16 mouse cellular contexts compared by ENCODE assay signal in the genomic region with DNA sequence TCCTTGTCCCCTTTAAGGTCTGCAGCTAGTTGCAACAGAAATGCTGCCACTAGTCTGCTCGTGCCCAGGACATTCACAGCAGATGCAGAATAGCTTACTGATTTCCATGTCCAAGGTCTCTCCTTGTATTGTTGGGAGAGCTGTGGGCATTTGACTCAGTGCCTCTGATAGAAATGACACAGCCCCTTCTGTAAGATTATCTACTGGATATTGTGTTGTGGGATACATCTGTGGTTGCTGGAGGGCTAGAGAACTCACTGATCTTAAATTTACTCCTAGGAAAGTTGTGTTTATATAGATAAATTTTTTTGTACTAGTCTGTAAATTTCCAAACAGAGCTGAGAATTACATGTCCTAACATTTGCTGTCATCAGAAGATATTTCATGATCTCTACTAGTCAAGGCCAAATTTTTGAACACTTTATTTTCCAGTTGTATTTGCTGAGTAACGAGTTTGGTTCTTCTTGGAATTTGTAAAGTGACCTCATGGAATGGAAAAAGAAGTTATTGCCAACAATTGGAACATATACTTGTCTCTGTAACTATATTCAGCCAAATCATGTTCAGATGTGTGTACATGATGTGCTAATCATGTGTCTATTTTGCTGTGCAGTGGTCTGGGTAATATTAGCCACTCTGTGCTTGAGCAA.
A peak's percentile ranks its signal among the peaks of the same experiment; 100 is the strongest.
DNase-seq lines count a peak whose midpoint lies in the region; ATAC-seq lines count a peak whose summit lies in the region.
"Had no signal": no experiment of that assay in that cellular context is flagged by ENCODE, and none has a peak within 500 bp of the region (broad histone marks: within the 10 kb centered on the region; RNA-seq: fewer than 3 reads in every experiment).

No protein-coding gene starts in this region.

- 64% methylated on average over 2 of the region's 2 CpGs for WGBS in heart, embryonic 16.5 days
- WGBS in heart, embryonic 12.5 days = 80% methylated on average over 2 of the region's 2 CpGs
- WGBS in midbrain, embryonic 11.5 days = 78% methylated on average over 2 of the region's 2 CpGs
- WGBS in midbrain, embryonic 14.5 days = 84% methylated on average over 2 of the region's 2 CpGs
- WGBS in embryonic facial prominence, embryonic 10.5 days = 85% methylated on average over 2 of the region's 2 CpGs

- peaks cover 6% of the 10 kb centered on the region; the same call in 1 of the 2 replicates for H3K36me3 ChIP-seq in heart, embryonic 16.5 days (ENCODE audit: control insufficient read depth, insufficient read depth)
- peaks cover 27% of the 10 kb centered on the region for H3K36me3 ChIP-seq in heart, embryonic 12.5 days
- H3K36me3 ChIP-seq in midbrain, embryonic 11.5 days (ENCODE audit: control insufficient read depth, insufficient read depth, low read length) = no peaks in the 10 kb centered on the region
- H3K36me3 ChIP-seq in midbrain, embryonic 14.5 days (ENCODE audit: control insufficient read depth, insufficient read depth, low read length) = no peaks in the 10 kb centered on the region
- peaks cover 6% of the 10 kb centered on the region; the same call in 1 of the 2 replicates for H3K36me3 ChIP-seq in embryonic facial prominence, embryonic 10.5 days (replicated peaks)
- H3K36me3 ChIP-seq: liver, embryonic 15.5 days; neural tube, embryonic 13.5 days had no signal

- DNase-seq in midbrain, embryonic 11.5 days (ENCODE audit: low spot score, missing footprints) = peak; percentile 39
- DNase-seq in midbrain, embryonic 14.5 days = no peak
- peak; percentile 11 to 20 for DNase-seq in adrenal gland, postnatal 36 days
- DNase-seq in embryonic facial prominence, embryonic 10.5 days (ENCODE audit: low spot score) = no peak
- no peak for DNase-seq in kidney, postnatal 25 days
- DNase-seq: cerebellum, adult 11-12 months; kidney, adult 18-20 months; kidney, postnatal 36 days; thymus, adult 2 months had no signal

- H3K4me2 ChIP-seq in heart, embryonic 16.5 days (ENCODE audit: low read depth, low read length) = no peak overlapping the region
- H3K4me2 ChIP-seq in heart, embryonic 12.5 days = no peak overlapping the region
- H3K4me2 ChIP-seq in midbrain, embryonic 11.5 days = no peak overlapping the region
- H3K4me2 ChIP-seq in midbrain, embryonic 14.5 days (ENCODE audit: low read length) = no peak overlapping the region
- H3K4me2 ChIP-seq: embryonic facial prominence, embryonic 12.5 days; liver, embryonic 15.5 days; neural tube, embryonic 13.5 days; stomach, embryonic 15.5 days had no signal

- H3K9me3 ChIP-seq in heart, embryonic 16.5 days (replicated peaks; ENCODE audit: control insufficient read depth, low read length) = no peaks in the 10 kb centered on the region
- no peaks in the 10 kb centered on the region for H3K9me3 ChIP-seq in heart, embryonic 12.5 days (replicated peaks)
- no peaks in the 10 kb centered on the region for H3K9me3 ChIP-seq in midbrain, embryonic 11.5 days (ENCODE audit: control insufficient read depth, low read length)
- H3K9me3 ChIP-seq in midbrain, embryonic 14.5 days (ENCODE audit: control insufficient read depth, low read length) = no peaks in the 10 kb centered on the region
- no peaks in the 10 kb centered on the region for H3K9me3 ChIP-seq in embryonic facial prominence, embryonic 10.5 days
- H3K9me3 ChIP-seq: embryonic facial prominence, embryonic 12.5 days; liver, embryonic 15.5 days; neural tube, embryonic 13.5 days; stomach, embryonic 15.5 days had no signal

- no peak overlapping the region for H3K4me3 ChIP-seq in heart, embryonic 16.5 days (ENCODE audit: low read length)
- no peak overlapping the region for H3K4me3 ChIP-seq in heart, embryonic 12.5 days
- no peak overlapping the region for H3K4me3 ChIP-seq in midbrain, embryonic 11.5 days (ENCODE audit: low read depth, low read length)
- H3K4me3 ChIP-seq in midbrain, embryonic 14.5 days (replicated peaks; ENCODE audit: low read depth, low read length) = no peak overlapping the region
- no peak overlapping the region for H3K4me3 ChIP-seq in embryonic facial prominence, embryonic 10.5 days
- H3K4me3 ChIP-seq: embryonic facial prominence, embryonic 12.5 days; liver, embryonic 15.5 days; neural tube, embryonic 13.5 days; stomach, embryonic 15.5 days had no signal

- no peaks in the 10 kb centered on the region for H3K27me3 ChIP-seq in heart, embryonic 16.5 days (ENCODE audit: control insufficient read depth, insufficient read depth, low read length)
- no peaks in the 10 kb centered on the region for H3K27me3 ChIP-seq in heart, embryonic 12.5 days (replicated peaks)
- no peaks in the 10 kb centered on the region for H3K27me3 ChIP-seq in midbrain, embryonic 11.5 days (ENCODE audit: control insufficient read depth, insufficient read depth, low read length)
- H3K27me3 ChIP-seq in midbrain, embryonic 14.5 days (ENCODE audit: control insufficient read depth, insufficient read depth, low read length) = no peaks in the 10 kb centered on the region
- no peaks in the 10 kb centered on the region for H3K27me3 ChIP-seq in embryonic facial prominence, embryonic 10.5 days (replicated peaks; ENCODE audit: low read depth, poor library complexity, severe bottlenecking)
- H3K27me3 ChIP-seq: embryonic facial prominence, embryonic 12.5 days; liver, embryonic 15.5 days; neural tube, embryonic 13.5 days; stomach, embryonic 15.5 days had no signal

- 0 out of 2 replicates have a peak overlapping the region, but pooled peaks have one; percentile 40 for H3K27ac ChIP-seq in heart, embryonic 16.5 days (ENCODE audit: low read length)
- H3K27ac ChIP-seq in heart, embryonic 12.5 days (ENCODE audit: poor library complexity, severe bottlenecking) = no peak overlapping the region; the same call in 1 of the 2 replicates
- H3K27ac ChIP-seq in midbrain, embryonic 11.5 days (ENCODE audit: low read depth, low read length) = no peak overlapping the region
- no peak overlapping the region for H3K27ac ChIP-seq in midbrain, embryonic 14.5 days (replicated peaks; ENCODE audit: low read depth, low read length)
- no peak overlapping the region for H3K27ac ChIP-seq in embryonic facial prominence, embryonic 10.5 days (replicated peaks)
- H3K27ac ChIP-seq: embryonic facial prominence, embryonic 12.5 days; liver, embryonic 15.5 days; neural tube, embryonic 13.5 days; stomach, embryonic 15.5 days had no signal

- no peak for ATAC-seq in heart, embryonic 16.5 days (replicated peaks; ENCODE audit: extremely low read depth, insufficient read depth, low FRiP score)
- no peak for ATAC-seq in heart, embryonic 12.5 days (ENCODE audit: insufficient number of reproducible peaks, low FRiP score)
- no peak for ATAC-seq in midbrain, embryonic 11.5 days (ENCODE audit: low FRiP score)
- ATAC-seq in midbrain, embryonic 14.5 days (ENCODE audit: low FRiP score, low TSS enrichment) = no peak
- ATAC-seq: hindbrain, embryonic 16.5 days had no signal

- H3K9ac ChIP-seq in heart, embryonic 16.5 days (ENCODE audit: low read length) = no peak overlapping the region
- no peak overlapping the region for H3K9ac ChIP-seq in heart, embryonic 12.5 days
- no peak overlapping the region for H3K9ac ChIP-seq in midbrain, embryonic 11.5 days (ENCODE audit: low read length)
- H3K9ac ChIP-seq in midbrain, embryonic 14.5 days (replicated peaks; ENCODE audit: low read length) = no peak overlapping the region
- H3K9ac ChIP-seq: embryonic facial prominence, embryonic 12.5 days; liver, embryonic 15.5 days; neural tube, embryonic 13.5 days; stomach, embryonic 15.5 days had no signal

- peaks cover 2% of the 10 kb centered on the region; the same call in 1 of the 2 replicates for H3K4me1 ChIP-seq in heart, embryonic 16.5 days (ENCODE audit: control insufficient read depth, insufficient read depth, low read length)
- H3K4me1 ChIP-seq in heart, embryonic 12.5 days (replicated peaks) = peaks cover 15% of the 10 kb centered on the region
- no peaks in the 10 kb centered on the region for H3K4me1 ChIP-seq in midbrain, embryonic 11.5 days (ENCODE audit: control insufficient read depth, insufficient read depth, low read length)
- no peaks in the 10 kb centered on the region for H3K4me1 ChIP-seq in midbrain, embryonic 14.5 days (ENCODE audit: control insufficient read depth, insufficient read depth, low read length)
- H3K4me1 ChIP-seq in embryonic facial prominence, embryonic 10.5 days = no peaks in the 10 kb centered on the region
- H3K4me1 ChIP-seq: embryonic facial prominence, embryonic 12.5 days; liver, embryonic 15.5 days; neural tube, embryonic 13.5 days; stomach, embryonic 15.5 days had no signal

Comparison
In these comparisons a context has a peak if more than half of its experiments do, and no peak if none do; other contexts are left out.
1. DNase-seq: peak in midbrain, embryonic 11.5 days (single experiment) and adrenal gland, postnatal 36 days (2 of 2); none in midbrain, embryonic 14.5 days (single experiment), embryonic facial prominence, embryonic 10.5 days (single experiment) and kidney, postnatal 25 days (0 of 2).